Mouse (Mus musculus): Measurements from ENCODE around the gene Cts8. TPM values are rescaled to one million over a fixed set of nuclear protein-coding genes. Genes with fewer than 3 reads are reported as not detected.

Cts8 gene
- not detected for polyA plus RNA-seq (2012; fragmentation: generic; extraction: Trizol)

GRCm38 (mm10) chr13:61255258-61255657, at the start of gene Cts8:
Gene Cts8 (minus strand): TSS chr13:61255358.

GRCm38 (mm10) chr13:61288739-61289138, 33.6 kb upstream of the Cts8 start, which contains the start of gene Gm49398:
Gene Gm49398 (minus strand): TSS chr13:61288839.

GRCm38 (mm10) chr13:61203310-61203709, 51.8 kb downstream of the Cts8 start, which contains the start of gene Cts6:
Gene Cts6 (minus strand): TSS chr13:61203410.

Other genes with a start within 250 kb of the Cts8 start
- not detected for gene Ctsj, start 249.4 kb downstream of the Cts8 start, polyA plus RNA-seq (2012; fragmentation: generic; extraction: Trizol)
- not detected for gene Ctsq, start 214.7 kb downstream of the Cts8 start, polyA plus RNA-seq (2012; fragmentation: generic; extraction: Trizol)
- not detected for gene Ctsr, start 91.1 kb downstream of the Cts8 start, polyA plus RNA-seq (2012; fragmentation: generic; extraction: Trizol)
- gene Cts6, start 51.9 kb downstream of the Cts8 start, polyA plus RNA-seq (2012; fragmentation: generic; extraction: Trizol): not detected
- not detected for gene Gm49398, start 33.5 kb upstream of the Cts8 start, polyA plus RNA-seq (2012; fragmentation: generic; extraction: Trizol)
- gene Cts7, start 102.8 kb upstream of the Cts8 start, polyA plus RNA-seq (2012; fragmentation: generic; extraction: Trizol): not detected